Mouse (Mus musculus) kidney, postnatal 25 days (tissue): Measurements from ENCODE around the gene Ech1.

Experiments used
- DNase-seq, 2 experiments: peaks; one replicate each; pipeline ENCODE4 v3.0.0; 2021; ENCODE audit warnings: mixed read lengths in 2 of 2

The Ech1 gene

GRCm38 (mm10) chr7:28806869-28807268 is 18.1 kb upstream of the Ech1 start:
- DNase-seq: no peak

GRCm38 (mm10) chr7:28807641-28808220 is 17.3 kb upstream of the Ech1 start:
- DNase-seq: no peak

DNA sequence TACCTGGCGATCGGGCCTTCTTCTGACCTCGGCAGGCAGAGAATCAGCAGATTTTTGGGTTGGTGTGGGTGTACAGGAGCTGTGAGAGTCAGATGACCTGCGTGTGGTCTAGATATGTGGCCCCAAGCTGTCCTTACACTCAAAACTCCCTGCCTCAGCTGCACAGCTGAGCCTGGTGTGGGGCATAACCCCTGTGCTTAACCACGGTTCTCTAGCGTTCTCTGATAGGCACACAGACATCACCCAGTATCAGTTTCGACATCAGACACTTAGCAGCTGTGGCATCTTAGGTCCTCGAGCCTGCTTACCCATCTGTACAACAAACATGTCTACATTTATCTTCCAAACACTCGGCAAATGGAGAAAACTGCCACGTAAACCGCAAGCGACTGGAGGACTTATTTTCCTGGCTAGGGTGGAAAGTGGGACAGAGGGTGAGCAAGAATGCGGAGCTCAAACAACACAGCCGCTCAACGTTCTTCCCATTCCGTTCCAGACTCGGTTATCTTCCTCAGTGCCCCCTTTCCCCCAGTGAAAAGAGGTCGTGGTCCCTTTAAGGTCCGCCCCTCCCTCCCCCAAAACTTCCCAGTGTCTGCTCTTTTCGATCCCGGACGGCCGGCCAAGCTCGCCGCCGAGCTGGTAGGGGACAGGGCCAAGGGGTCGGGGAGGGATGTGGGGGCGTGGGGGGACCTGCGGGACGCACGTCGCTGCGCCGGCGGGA is 16.6 kb upstream of the Ech1 start, which contains the start of gene Hnrnpl:
Gene Hnrnpl (plus strand): TSS at position 321 of the 721 bp plus-strand sequence.
- peak; percentile 56 to 77 for DNase-seq

DNA sequence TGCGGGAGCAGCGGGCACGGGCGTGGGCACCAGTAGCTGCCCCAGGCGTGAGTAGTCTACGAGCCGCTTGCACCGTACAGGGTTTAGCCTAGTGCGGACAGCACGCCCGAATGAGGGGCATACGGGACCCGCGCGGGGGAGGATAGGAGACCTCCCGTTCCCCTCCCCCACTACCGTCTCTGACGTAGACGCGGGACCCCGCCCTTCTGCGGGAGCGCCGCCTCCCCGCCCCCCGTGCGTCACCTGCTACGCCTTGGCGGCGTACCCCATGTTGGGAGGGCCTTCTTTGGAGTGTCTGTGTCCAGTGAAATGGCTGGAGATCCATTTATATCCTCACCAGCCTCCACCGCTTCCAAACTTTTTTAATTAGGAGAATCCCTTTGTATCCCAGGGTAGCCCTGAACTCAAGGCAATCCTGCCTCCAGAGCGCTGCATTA is 16.0 kb upstream of the Ech1 start:
- DNase-seq: peak; percentile 97

GRCm38 (mm10) chr7:28809401-28810089 is 15.5 kb upstream of the Ech1 start:
- DNase-seq: peak; percentile 64 to 84

GRCm38 (mm10) chr7:28810107-28811066 is 14.6 kb upstream of the Ech1 start:
- peak; percentile 99 for DNase-seq

GRCm38 (mm10) chr7:28811228-28811627 is 13.8 kb upstream of the Ech1 start:
- peak; percentile 93 to 96 for DNase-seq

GRCm38 (mm10) chr7:28811640-28812275 is 13.3 kb upstream of the Ech1 start:
- no peak for DNase-seq

DNA sequence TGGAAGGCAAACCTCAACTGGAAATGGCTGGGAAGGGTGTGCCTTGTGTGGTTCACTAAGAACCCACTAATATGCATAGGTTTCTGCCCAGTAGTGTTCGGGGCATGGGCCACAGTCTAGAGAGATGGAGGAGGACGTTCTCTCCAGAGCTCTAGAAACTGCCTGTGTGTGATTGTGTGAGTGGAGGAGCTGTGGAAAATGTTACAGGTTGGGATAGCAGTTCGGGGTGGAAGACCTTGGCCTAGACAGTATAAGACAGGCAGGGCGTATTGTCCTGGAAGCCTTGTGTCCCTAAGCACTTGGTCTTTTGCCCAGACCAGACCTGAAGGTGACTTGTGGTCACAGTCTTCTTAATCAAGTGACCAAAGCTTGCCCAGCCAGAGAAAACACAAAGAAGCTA is 12.6 kb upstream of the Ech1 start:
- no peak for DNase-seq

- no peak for DNase-seq
These were observed 12.1 kb upstream of the Ech1 start for GRCm38 (mm10) chr7:28812949-28813348.

DNA sequence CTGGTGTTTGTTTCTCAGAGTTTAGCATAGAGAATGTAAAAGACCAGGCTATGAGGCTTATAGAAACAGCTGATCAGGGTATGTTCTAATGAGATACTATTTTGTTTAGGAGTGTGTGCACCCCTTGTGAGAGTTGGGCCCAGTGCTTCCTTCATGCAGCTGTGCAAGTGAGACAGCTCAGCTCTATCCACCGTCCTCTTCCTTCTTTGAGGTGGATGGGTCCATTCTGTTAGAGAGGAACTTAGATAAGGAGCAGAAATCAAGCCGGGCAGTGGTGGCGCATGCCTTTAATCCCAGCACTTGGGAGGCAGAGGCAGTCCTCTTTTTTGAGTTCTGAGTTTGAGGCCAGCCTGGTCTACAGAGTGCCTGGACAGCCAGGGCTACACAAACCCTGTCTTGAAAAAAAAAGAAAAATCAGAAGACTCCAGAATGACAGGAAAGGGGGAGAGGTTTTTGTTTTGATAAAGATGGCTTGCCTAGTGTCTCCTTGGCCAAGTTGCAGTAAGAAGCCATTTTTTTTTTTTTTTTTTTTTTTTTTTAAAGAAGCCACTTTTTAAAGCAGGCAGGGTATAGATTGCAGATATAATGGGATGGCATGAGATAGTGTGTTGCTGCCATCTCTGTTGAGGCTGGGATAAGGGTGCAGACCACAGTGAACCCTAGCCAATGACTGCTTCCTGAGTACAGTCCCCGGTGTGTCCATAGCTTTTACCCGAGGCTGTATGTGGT is 10.5 kb upstream of the Ech1 start:
- no peak for DNase-seq

GRCm38 (mm10) chr7:28815230-28815629 is 9.8 kb upstream of the Ech1 start:
- DNase-seq: no peak

GRCm38 (mm10) chr7:28816201-28816600 is 8.8 kb upstream of the Ech1 start:
- DNase-seq: no peak

GRCm38 (mm10) chr7:28816920-28817319 is 8.1 kb upstream of the Ech1 start:
- no peak for DNase-seq

DNA sequence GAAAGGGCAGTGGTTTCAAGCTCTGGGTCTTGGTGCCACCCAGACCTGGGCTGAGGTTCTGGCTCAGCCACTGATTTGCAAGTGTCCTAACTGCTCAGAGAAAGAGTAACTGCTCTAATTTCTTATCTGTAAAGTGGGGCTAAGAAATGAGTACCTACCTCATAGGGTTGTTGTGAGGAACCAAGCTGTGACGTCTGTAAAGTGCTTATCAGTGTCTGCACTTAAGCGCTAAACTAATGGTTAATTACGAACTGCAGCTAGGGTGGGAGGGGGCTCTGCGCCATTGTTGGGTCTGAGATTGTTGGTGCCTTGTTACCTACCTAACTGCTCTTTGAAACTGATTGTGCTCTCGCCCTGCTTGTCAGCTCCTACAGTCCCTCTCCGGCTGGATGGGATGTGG is 7.5 kb upstream of the Ech1 start:
- DNase-seq: no peak

GRCm38 (mm10) chr7:28817957-28818356 is 7.1 kb upstream of the Ech1 start:
- no peak for DNase-seq

- no peak for DNase-seq
These were observed 6.6 kb upstream of the Ech1 start for GRCm38 (mm10) chr7:28818436-28818835.

DNA sequence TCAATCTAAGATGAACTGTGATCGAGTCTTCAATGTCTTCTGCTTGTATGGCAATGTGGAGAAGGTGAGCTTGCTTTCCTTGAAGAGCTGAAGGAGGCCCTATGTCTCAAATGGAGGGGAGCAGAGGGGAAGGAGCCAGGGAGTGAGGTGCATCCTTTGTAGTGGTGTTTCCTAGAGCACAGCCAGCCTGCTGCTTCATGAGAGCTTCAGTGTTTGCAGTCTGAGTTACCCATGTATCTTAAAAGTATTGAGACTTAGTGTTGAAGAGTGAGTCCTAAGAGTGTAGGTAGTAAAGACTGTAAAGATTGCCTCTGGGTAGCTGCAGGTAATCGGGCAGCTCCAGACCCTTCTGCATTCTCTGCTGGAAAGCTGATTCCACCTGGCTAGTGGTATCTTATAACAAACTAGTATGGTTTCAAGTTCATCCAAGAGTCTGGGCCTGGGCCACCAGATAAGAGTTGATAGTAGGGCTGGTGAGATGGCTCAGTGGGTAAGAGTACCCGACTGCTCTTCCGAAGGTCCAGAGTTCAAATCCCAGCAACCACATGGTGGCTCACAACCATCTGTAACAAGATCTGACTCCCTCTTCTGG is 6.1 kb upstream of the Ech1 start:
- no peak for DNase-seq

DNA sequence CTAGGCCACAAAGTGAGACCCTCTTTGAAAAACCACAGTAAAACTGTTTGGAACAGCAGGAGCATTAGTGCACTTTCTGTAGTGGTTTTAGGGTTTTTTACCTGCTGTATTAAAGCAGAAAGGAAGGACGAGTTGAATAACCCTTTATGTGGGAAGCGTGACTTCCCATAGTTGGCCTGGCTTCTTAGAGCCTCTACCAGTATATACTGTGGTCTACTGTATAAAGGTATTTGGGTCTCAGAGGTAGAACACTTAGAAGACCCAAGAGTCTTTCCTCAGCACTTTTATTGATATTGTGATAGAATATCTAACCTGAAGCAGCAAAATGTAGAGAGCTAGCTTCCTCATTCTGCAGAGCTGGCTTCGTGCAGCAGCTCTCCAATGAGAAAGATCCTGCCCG is 5.4 kb upstream of the Ech1 start:
- DNase-seq: no peak

- peak; percentile 78 to 83 for DNase-seq
These were observed 4.4 kb upstream of the Ech1 start for GRCm38 (mm10) chr7:28820358-28821260.
